Mouse (Mus musculus) adrenal gland, postnatal 14 days (tissue): Measurements from ENCODE around the gene Men1. TPM values are rescaled to one million over a fixed set of nuclear protein-coding genes. Genes with fewer than 3 reads are reported as not detected.

ENCODE experiments used
- microRNA-seq, 2 experiments: library from miRNA; unstranded; fragments of <30 nt; microRNA quantifications; one replicate each; pipeline ENCODE4 v1.2.0; 2021
- total RNA-seq: library from RNA; stranded (reverse); gene quantifications from 2 replicates; pipeline ENCODE4 v1.2.3, GENCODE M21; 2021

The Men1 gene
- total RNA-seq, 1 experiment from 2014 or later = 35.4 TPM

Small RNA genes lying within 50 kb of the gene (microRNA-seq; reads per million reads assigned to microRNA genes)
- 0.38 to 0.43 reads per million in 2 experiments for gene Mir6989

Other genes with a start within 250 kb of the Men1 start
- gene Cdca5, start 250.0 kb upstream of the Men1 start, total RNA-seq = 5.5 and 5.7 TPM in 2 replicates
- gene AC131692.1, start 240.6 kb upstream of the Men1 start, total RNA-seq = 0.56 and 0.60 TPM in 2 replicates
- gene Naaladl1, start 229.2 kb upstream of the Men1 start, total RNA-seq = 0.33 TPM in 1 of 2 replicates, not detected in the other
- gene Sac3d1, start 216.3 kb upstream of the Men1 start, total RNA-seq = 12.9 and 15.4 TPM in 2 replicates
- 21.7 and 23.6 TPM in 2 replicates for gene Snx15, start 206.7 kb upstream of the Men1 start, total RNA-seq
- 0.52 and 1.5 TPM in 2 replicates for gene Batf2, start 194.0 kb upstream of the Men1 start, total RNA-seq
- gene Arl2, start 193.4 kb upstream of the Men1 start, total RNA-seq = 61.2 and 61.5 TPM in 2 replicates
- gene Majin, start 150.6 kb upstream of the Men1 start, total RNA-seq = 1.0 and 1.2 TPM in 2 replicates
- 19.6 and 20.2 TPM in 2 replicates for gene Gpha2, start 108.6 kb upstream of the Men1 start, total RNA-seq
- 64.8 and 67.0 TPM in 2 replicates for gene Ppp2r5b, start 99.1 kb upstream of the Men1 start, total RNA-seq
- 27.5 and 30.6 TPM in 2 replicates for gene Atg2a, start 93.3 kb upstream of the Men1 start, total RNA-seq
- gene Ehd1, start 58.3 kb upstream of the Men1 start, total RNA-seq = 116 and 118 TPM in 2 replicates
- gene Cdc42bpg, start 28.5 kb upstream of the Men1 start, total RNA-seq = 9.9 and 11.5 TPM in 2 replicates
- gene Map4k2, start 6.2 kb downstream of the Men1 start, total RNA-seq = 39.6 and 70.3 TPM in 2 replicates
- gene Sf1, start 28.7 kb downstream of the Men1 start, total RNA-seq = 210 and 223 TPM in 2 replicates
- 64.2 and 85.7 TPM in 2 replicates for gene Pygm, start 49.4 kb downstream of the Men1 start, total RNA-seq
- 51.5 and 82.7 TPM in 2 replicates for gene Rasgrp2, start 64.4 kb downstream of the Men1 start, total RNA-seq
- gene Nrxn2, start 83.8 kb downstream of the Men1 start, total RNA-seq = 7.8 and 9.3 TPM in 2 replicates
- gene Slc22a12, start 208.1 kb downstream of the Men1 start, total RNA-seq = 0.64 TPM in 1 of 2 replicates, not detected in the other